7 mouse cellular contexts compared by ENCODE assay signal in the genomic region with DNA sequence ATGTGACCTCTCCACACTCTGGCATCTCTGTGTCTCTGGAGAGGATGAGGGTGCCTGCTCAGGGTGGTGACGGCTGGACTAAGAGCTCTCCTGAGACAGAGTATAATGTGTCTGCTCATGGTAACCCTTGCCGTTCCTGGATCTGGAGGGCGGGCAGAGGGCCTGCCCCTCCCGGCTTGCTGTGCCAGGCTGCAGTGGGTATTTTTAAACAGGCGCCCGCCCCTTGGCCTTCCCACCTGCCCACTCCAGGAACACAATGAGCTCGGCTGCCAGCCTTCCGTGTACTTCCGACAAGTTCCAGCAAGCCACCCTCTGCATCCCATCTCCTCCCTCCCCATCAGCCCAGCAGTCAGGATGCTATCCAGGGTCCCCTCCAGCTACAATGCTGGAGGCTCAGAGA. TPM values are rescaled to one million over a fixed set of nuclear protein-coding genes. Genes with fewer than 3 reads are reported as not detected.
DNase-seq lines count a peak whose midpoint lies in the region; ATAC-seq lines count a peak whose summit lies in the region.

No protein-coding gene starts in this region.

- no peaks in the 10 kb centered on the region for H3K9me3 ChIP-seq in lung, embryonic 16.5 days (ENCODE audit: control insufficient read depth, low read length)
- no peaks in the 10 kb centered on the region for H3K9me3 ChIP-seq in forebrain, embryonic 12.5 days
- H3K9me3 ChIP-seq in hindbrain, embryonic 12.5 days (replicated peaks), result no peaks in the 10 kb centered on the region
- no peaks in the 10 kb centered on the region for H3K9me3 ChIP-seq in neural tube, embryonic 13.5 days

- no peaks in the 10 kb centered on the region for H3K27me3 ChIP-seq in lung, embryonic 16.5 days (ENCODE audit: control insufficient read depth, insufficient read depth, low read depth, low read length)
- H3K27me3 ChIP-seq in forebrain, embryonic 12.5 days, result no peaks in the 10 kb centered on the region
- no peaks in the 10 kb centered on the region for H3K27me3 ChIP-seq in hindbrain, embryonic 12.5 days
- H3K27me3 ChIP-seq in neural tube, embryonic 13.5 days, result no peaks in the 10 kb centered on the region

- peak; percentile 23 for ATAC-seq in lung, embryonic 16.5 days (ENCODE audit: low read depth)
- no peak for ATAC-seq in forebrain, embryonic 12.5 days (ENCODE audit: low FRiP score)
- ATAC-seq in hindbrain, embryonic 12.5 days (ENCODE audit: low FRiP score), result no peak
- no peak for ATAC-seq in neural tube, embryonic 13.5 days (ENCODE audit: low read depth)
- ATAC-seq in CD4-positive, CD25-positive, alpha-beta regulatory T cell, adult 4 months, result no peak

- H3K4me2 ChIP-seq in lung, embryonic 16.5 days (ENCODE audit: low read depth, low read length), result peak overlapping the region; percentile 31; the same call in 1 of the 2 replicates
- 0 out of 2 replicates have a peak overlapping the region, but pooled peaks have one; percentile 26 for H3K4me2 ChIP-seq in forebrain, embryonic 12.5 days
- 0 out of 2 replicates have a peak overlapping the region, but pooled peaks have one; percentile 4 for H3K4me2 ChIP-seq in hindbrain, embryonic 12.5 days (replicated peaks)
- H3K4me2 ChIP-seq in neural tube, embryonic 13.5 days, result 0 out of 2 replicates have a peak overlapping the region, but pooled peaks have one; percentile 1

- H3K27ac ChIP-seq in lung, embryonic 16.5 days (ENCODE audit: low read length), result peak overlapping the region; percentile 72
- H3K27ac ChIP-seq in forebrain, embryonic 12.5 days, result peak overlapping the region; percentile 54
- H3K27ac ChIP-seq in hindbrain, embryonic 12.5 days, result peak overlapping the region; percentile 40; the same call in 1 of the 2 replicates
- no peak overlapping the region; the same call in 1 of the 2 replicates for H3K27ac ChIP-seq in neural tube, embryonic 13.5 days (replicated peaks)

- 28% methylated on average over 9 of the region's 9 CpGs for WGBS in lung, embryonic 16.5 days
- 51% methylated on average over 9 of the region's 9 CpGs for WGBS in forebrain, embryonic 12.5 days
- WGBS in hindbrain, embryonic 12.5 days, result 40% methylated on average over 9 of the region's 9 CpGs
- WGBS in neural tube, embryonic 13.5 days, result 47% methylated on average over 9 of the region's 9 CpGs

- H3K4me1 ChIP-seq in lung, embryonic 16.5 days (replicated peaks; ENCODE audit: control insufficient read depth, insufficient read depth, low read length), result peaks cover 65% of the 10 kb centered on the region
- H3K4me1 ChIP-seq in forebrain, embryonic 12.5 days, result peaks cover 40% of the 10 kb centered on the region
- H3K4me1 ChIP-seq in hindbrain, embryonic 12.5 days, result peaks cover 27% of the 10 kb centered on the region
- peaks cover 40% of the 10 kb centered on the region for H3K4me1 ChIP-seq in neural tube, embryonic 13.5 days (replicated peaks)

- 0 out of 2 replicates have a peak overlapping the region, but pooled peaks have one; percentile 12 for H3K9ac ChIP-seq in lung, embryonic 16.5 days (ENCODE audit: low read length)
- no peak overlapping the region for H3K9ac ChIP-seq in forebrain, embryonic 12.5 days
- H3K9ac ChIP-seq in hindbrain, embryonic 12.5 days, result peak overlapping the region; percentile 23; the same call in 1 of the 2 replicates
- no peak overlapping the region for H3K9ac ChIP-seq in neural tube, embryonic 13.5 days

- DNase-seq in lung, postnatal 25 days (ENCODE audit: low spot score), result no peak
- DNase-seq in right cerebral cortex, postnatal 10 days (ENCODE audit: low spot score in 2 of 2), result no peak

- no peak overlapping the region for H3K4me3 ChIP-seq in lung, embryonic 16.5 days (ENCODE audit: low read length)
- no peak overlapping the region for H3K4me3 ChIP-seq in forebrain, embryonic 12.5 days (replicated peaks)
- no peak overlapping the region for H3K4me3 ChIP-seq in hindbrain, embryonic 12.5 days
- no peak overlapping the region for H3K4me3 ChIP-seq in neural tube, embryonic 13.5 days

- H3K36me3 ChIP-seq in lung, embryonic 16.5 days (ENCODE audit: control insufficient read depth, insufficient read depth, low read length), result peaks cover 14% of the 10 kb centered on the region
- peaks cover 12% of the 10 kb centered on the region; the same call in 1 of the 2 replicates for H3K36me3 ChIP-seq in forebrain, embryonic 12.5 days (replicated peaks)
- peaks cover 7% of the 10 kb centered on the region; the same call in 1 of the 2 replicates for H3K36me3 ChIP-seq in hindbrain, embryonic 12.5 days
- H3K36me3 ChIP-seq in neural tube, embryonic 13.5 days, result no peaks in the 10 kb centered on the region

RNA-seq across cellular contexts. Expression of a gene that starts 20.1 kb away (rescaled TPM):
- 10.6 and 11.8 TPM in 2 replicates for polyA plus RNA-seq in lung, embryonic 16.5 days (2015; fragmentation: Nextera tagmentation; extraction: Ambion mirVana)
- 6.5 and 8.1 TPM in 2 replicates for polyA plus RNA-seq in forebrain, embryonic 12.5 days (2016; fragmentation: Nextera tagmentation; extraction: Ambion mirVana)
- polyA plus RNA-seq in hindbrain, embryonic 12.5 days (2016; fragmentation: Nextera tagmentation; extraction: Ambion mirVana), result 9.1 and 9.6 TPM in 2 replicates
- 6.7 and 7.0 TPM in 2 replicates for polyA plus RNA-seq in neural tube, embryonic 13.5 days (2015; fragmentation: Nextera tagmentation; extraction: Ambion mirVana)
- not detected for polyA plus RNA-seq in CD4-positive, CD25-positive, alpha-beta regulatory T cell, adult 4 months (2017; shearing (Covaris generic))

RNA-seq across cellular contexts. Expression of a gene that starts 48.5 kb away (rescaled TPM):
- polyA plus RNA-seq in lung, embryonic 16.5 days (2015; fragmentation: Nextera tagmentation; extraction: Ambion mirVana), result 3.0 and 3.8 TPM in 2 replicates
- 2.2 and 2.6 TPM in 2 replicates for polyA plus RNA-seq in forebrain, embryonic 12.5 days (2016; fragmentation: Nextera tagmentation; extraction: Ambion mirVana)
- 3.6 and 4.5 TPM in 2 replicates for polyA plus RNA-seq in hindbrain, embryonic 12.5 days (2016; fragmentation: Nextera tagmentation; extraction: Ambion mirVana)
- polyA plus RNA-seq in neural tube, embryonic 13.5 days (2015; fragmentation: Nextera tagmentation; extraction: Ambion mirVana), result 3.7 and 4.6 TPM in 2 replicates
- polyA plus RNA-seq in CD4-positive, CD25-positive, alpha-beta regulatory T cell, adult 4 months (2017; shearing (Covaris generic)), result 10 to 100 TPM; 16.4 to 24.4 TPM

Comparison
In these comparisons a context has a peak if more than half of its experiments do, and no peak if none do; other contexts are left out.
1. H3K9ac ChIP-seq: peak in lung, embryonic 16.5 days (single experiment) and hindbrain, embryonic 12.5 days (single experiment); none in forebrain, embryonic 12.5 days (single experiment) and neural tube, embryonic 13.5 days (single experiment).
2. Peak in every context shown above with its lines, with median percentiles within 50 percentile points of each other: H3K4me2 ChIP-seq.